Mouse (Mus musculus) cortical plate, adult 2 months (tissue): ENCODE measurements around the gene Slc26a5. TPM values are rescaled to one million over a fixed set of nuclear protein-coding genes. Genes with fewer than 3 reads are reported as not detected.

ENCODE experiments used
- H3K27ac ChIP-seq: fragments of 200-500 bp; 2 replicates; pipeline ENCODE4 v1.5.1; 2012; ENCODE audit warnings: low read length, control low read depth, inconsistent platforms; ENCODE audit not compliant: insufficient read depth
- H3K4me1 ChIP-seq: fragments of 200-500 bp; 2 replicates; pipeline ENCODE4 v1.6.1; 2011; ENCODE audit warnings: low read length; ENCODE audit not compliant: control insufficient read depth, insufficient read depth
- H3K4me3 ChIP-seq: fragments of 200-500 bp; 2 replicates; pipeline ENCODE4 v1.5.1; 2011; ENCODE audit warnings: mild to moderate bottlenecking, low read length, control low read depth; ENCODE audit not compliant: insufficient read depth
- CTCF ChIP-seq: fragments of 200-500 bp; IDR thresholded peaks from 2 replicates; pipeline ENCODE4 v1.5.1; 2011; ENCODE audit warnings: mild to moderate bottlenecking, control low read depth, low read length; ENCODE audit not compliant: insufficient read depth; ENCODE audit errors: extremely low read depth
- POLR2A ChIP-seq: fragments of 200-500 bp; IDR thresholded peaks from 2 replicates; pipeline ENCODE4 v1.6.1; 2011; ENCODE audit warnings: mild to moderate bottlenecking, low read length, control low read depth; ENCODE audit not compliant: insufficient read depth; ENCODE audit errors: extremely low read depth
- polyA plus RNA-seq: library from polyadenylated mRNA; depleted of rRNA; stranded (reverse); fragments of >200 nt; gene quantifications from 2 replicates; pipeline ENCODE4 v1.2.3, GENCODE M21; 2012

Gene Slc26a5
- polyA plus RNA-seq, 1 experiment = 0.29 TPM

GRCm38 (mm10) chr5:21826370-21826769, 39.0 kb downstream of the Slc26a5 start:
- Histone ChIP-seq H3K27ac (no peak overlapping the region), H3K4me3 (no peak overlapping the region), H3K4me1 (no peaks in the 10 kb centered on the region)
- no peak for TF ChIP-seq CTCF
- no peak for TF ChIP-seq POLR2A

- Histone ChIP-seq H3K4me3 (no peak overlapping the region), H3K27ac (no peak overlapping the region), H3K4me1 (no peaks in the 10 kb centered on the region; the same call in 1 of the 2 replicates)
- TF ChIP-seq CTCF (peak; percentile 46), POLR2A (no peak)
Measured at GRCm38 (mm10) chr5:21813994-21814393, 51.4 kb downstream of the Slc26a5 start.

- Histone ChIP-seq H3K4me1 (no peaks in the 10 kb centered on the region), H3K4me3 (no peak overlapping the region), H3K27ac (no peak overlapping the region)
- TF ChIP-seq CTCF (no peak), POLR2A (no peak)
Measured at GRCm38 (mm10) chr5:21810924-21811323, 54.5 kb downstream of the Slc26a5 start.

DNA sequence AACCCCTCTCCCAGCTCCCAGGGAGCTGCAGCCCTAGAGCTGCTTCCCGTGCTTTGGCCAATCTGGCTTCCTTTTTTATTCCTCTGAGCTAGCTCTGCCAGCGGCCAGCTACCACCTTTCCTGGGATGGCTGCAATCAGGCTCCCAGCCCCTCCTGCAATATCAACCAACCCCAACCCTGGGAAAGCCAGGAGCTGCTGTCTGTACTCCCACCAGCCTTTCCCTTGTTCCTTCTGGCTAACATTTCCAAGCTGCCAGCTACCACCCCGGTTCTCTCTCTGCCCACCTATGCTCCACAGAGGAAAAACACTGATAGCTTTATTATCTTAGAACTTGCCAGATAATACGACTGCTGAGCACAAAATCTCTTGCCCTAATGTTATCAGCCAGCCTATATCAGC, 60.6 kb downstream of the Slc26a5 start:
- H3K4me1 ChIP-seq = no peaks in the 10 kb centered on the region
- no peak for TF ChIP-seq CTCF
- TF ChIP-seq POLR2A = no peak
- H3K27ac ChIP-seq = no peak overlapping the region
- no peak overlapping the region for H3K4me3 ChIP-seq

GRCm38 (mm10) chr5:21803691-21804188, 61.7 kb downstream of the Slc26a5 start:
- Histone ChIP-seq H3K4me1 (no peaks in the 10 kb centered on the region), H3K27ac (no peak overlapping the region), H3K4me3 (no peak overlapping the region)
- TF ChIP-seq POLR2A = no peak
- TF ChIP-seq CTCF = no peak

- TF ChIP-seq POLR2A (no peak), CTCF (no peak)
- no peaks in the 10 kb centered on the region for H3K4me1 ChIP-seq
- H3K27ac ChIP-seq = no peak overlapping the region
- H3K4me3 ChIP-seq = no peak overlapping the region
Measured at GRCm38 (mm10) chr5:21802907-21803306, 62.5 kb downstream of the Slc26a5 start.

GRCm38 (mm10) chr5:21792166-21792565, 73.2 kb downstream of the Slc26a5 start:
- TF ChIP-seq CTCF (no peak), POLR2A (no peak)
- H3K4me1 ChIP-seq = peaks cover 7% of the 10 kb centered on the region

GRCm38 (mm10) chr5:21789061-21789460, 76.3 kb downstream of the Slc26a5 start:
- H3K4me1 ChIP-seq = peaks cover 7% of the 10 kb centered on the region

More at GRCm38 (mm10) chr5:21792166-21792565, 73.2 kb downstream of the Slc26a5 start:
- Histone ChIP-seq H3K4me3 (no peak overlapping the region), H3K27ac (no peak overlapping the region)

DNA sequence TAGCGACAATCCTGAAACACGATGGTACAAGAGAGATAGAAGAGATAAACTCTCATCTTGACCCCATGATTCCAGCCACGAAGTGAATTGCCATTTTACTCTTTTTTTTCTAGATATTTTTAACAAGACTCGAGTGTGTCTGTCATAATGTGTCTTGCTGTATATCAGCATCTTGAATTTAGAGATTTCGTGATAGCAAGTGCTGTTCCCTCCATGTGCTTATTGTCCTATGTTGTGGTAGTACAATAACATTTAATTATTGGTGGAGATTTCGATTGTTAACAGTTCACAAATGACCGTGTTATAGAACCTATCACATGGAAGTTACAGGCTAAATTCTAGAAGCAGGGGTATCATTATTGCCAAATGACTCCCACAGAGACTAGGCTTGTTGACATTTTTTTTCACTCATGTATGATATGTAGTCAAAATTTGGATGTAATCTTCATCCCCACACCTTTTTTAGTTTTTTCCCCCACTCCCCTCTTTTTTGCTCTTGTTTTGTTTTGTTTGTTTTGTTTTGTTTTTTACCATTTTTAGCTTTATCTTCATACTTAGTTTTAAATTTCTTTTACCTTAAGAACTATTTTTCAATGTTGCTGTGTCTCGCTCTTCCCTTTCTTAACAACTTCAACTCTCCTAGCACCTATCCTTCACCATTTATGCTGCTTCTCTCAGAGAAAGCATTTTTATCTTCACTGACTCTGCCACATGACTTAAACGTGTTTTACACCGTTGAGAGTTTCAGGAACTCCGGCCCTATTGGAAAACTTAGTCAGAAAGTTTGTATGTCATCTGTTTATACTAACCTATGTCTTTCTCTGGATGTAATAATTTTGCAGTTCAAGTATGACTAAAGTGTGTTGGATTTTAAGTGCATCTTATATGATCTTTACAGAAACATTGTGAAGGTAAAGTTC, 78.0 kb downstream of the Slc26a5 start:
- TF ChIP-seq CTCF = no peak
- TF ChIP-seq POLR2A = no peak
- no peak overlapping the region for H3K27ac ChIP-seq
- peaks cover 7% of the 10 kb centered on the region for H3K4me1 ChIP-seq
- peak overlapping the region; percentile 60 for H3K4me3 ChIP-seq

More at GRCm38 (mm10) chr5:21789061-21789460, 76.3 kb downstream of the Slc26a5 start:
- no peak overlapping the region for H3K4me3 ChIP-seq
- no peak overlapping the region for H3K27ac ChIP-seq
- TF ChIP-seq POLR2A (no peak), CTCF (no peak)

DNA sequence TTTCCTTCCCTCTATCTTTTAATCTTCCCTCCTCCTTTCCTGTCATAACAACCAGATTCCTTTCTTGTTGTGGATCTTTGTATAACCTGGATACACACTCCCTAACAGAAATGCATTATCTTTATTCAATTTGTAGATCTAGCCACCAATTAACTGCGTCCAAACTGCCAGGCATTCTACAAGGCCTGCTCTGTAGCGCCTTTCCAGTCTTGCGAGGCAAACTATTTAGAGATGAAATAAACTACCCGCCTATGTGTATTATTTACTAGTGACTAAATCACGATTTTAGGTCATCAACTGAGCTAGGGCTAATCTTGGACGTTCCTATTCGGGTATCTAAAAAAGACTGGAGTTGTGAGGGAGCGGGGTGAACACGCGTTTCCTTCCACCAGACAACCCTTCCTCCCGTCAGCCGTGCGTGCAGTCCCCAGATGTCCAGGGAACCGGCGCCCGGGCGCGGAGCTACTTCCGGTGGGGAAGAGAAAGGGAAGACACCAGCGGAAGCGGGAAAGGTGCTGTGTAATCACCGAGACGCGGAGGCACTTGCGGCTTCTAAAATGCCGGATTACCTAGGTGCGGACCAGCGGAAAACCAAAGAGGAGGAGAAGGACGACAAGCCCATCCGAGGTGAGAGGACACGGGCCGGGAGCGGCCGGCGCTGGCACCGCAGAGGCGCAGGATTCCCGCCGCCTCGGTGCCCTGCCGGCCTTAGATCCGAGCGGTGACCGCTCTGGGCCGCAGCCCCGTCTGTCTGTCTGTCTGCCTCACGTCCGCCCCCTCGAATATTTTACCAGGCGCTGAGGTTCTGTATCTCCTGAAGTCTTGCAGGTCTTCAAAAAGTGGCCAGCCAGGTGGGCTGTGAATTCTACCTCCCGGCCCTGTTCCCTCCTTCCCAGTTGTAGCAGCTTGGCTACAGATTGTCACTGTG, 78.9 kb downstream of the Slc26a5 start:
- TF ChIP-seq CTCF (no peak), POLR2A (peak; percentile 85)
- peak overlapping the region; percentile 87 for H3K27ac ChIP-seq
- H3K4me1 ChIP-seq = peaks cover 7% of the 10 kb centered on the region
- H3K4me3 ChIP-seq = peak overlapping the region; percentile 60
